Comparison of ENCODE assay signal across 12 mouse cellular contexts in genomic region chr6:113658226-113658625, GRCm38 (mm10). TPM values are rescaled to one million over a fixed set of nuclear protein-coding genes. Genes with fewer than 3 reads are reported as not detected.
DNase-seq lines count a peak whose midpoint lies in the region; ATAC-seq and TF ChIP-seq lines count a peak whose summit lies in the region.
"Had no signal": no experiment of that assay in that cellular context is flagged by ENCODE, and none has a peak within 500 bp of the region (broad histone marks: within the 10 kb centered on the region; RNA-seq: fewer than 3 reads in every experiment).

No protein-coding gene starts in this region.

- no peak for TF ChIP-seq EP300 in lung, postnatal 0 days (IDR thresholded peaks at IDR 0.05)

- peaks cover 4% of the 10 kb centered on the region for H3K4me1 ChIP-seq in lung, postnatal 0 days (ENCODE audit: insufficient read depth, low read depth, low read length)
- H3K4me1 ChIP-seq in stomach, embryonic 15.5 days, result peaks cover 9% of the 10 kb centered on the region; the same call in 1 of the 2 replicates
- no peaks in the 10 kb centered on the region for H3K4me1 ChIP-seq in cerebellum, adult 2 months (ENCODE audit: control insufficient read depth, insufficient read depth, low read length)
- H3K4me1 ChIP-seq: midbrain, embryonic 12.5 days had no signal

- TF ChIP-seq CTCF in gastrocnemius, adult 2 months (IDR thresholded peaks at IDR 0.05), result no peak
- TF ChIP-seq CTCF in lung, postnatal 0 days (IDR thresholded peaks at IDR 0.05), result no peak
- no peak for TF ChIP-seq CTCF in cerebellum, adult 2 months (IDR thresholded peaks at IDR 0.05; ENCODE audit: borderline replicate concordance, insufficient read depth, low read depth, low read length)

- H3K4me2 ChIP-seq in lung, postnatal 0 days (replicated peaks; ENCODE audit: low read depth, low read length), result no peak overlapping the region
- no peak overlapping the region for H3K4me2 ChIP-seq in stomach, embryonic 15.5 days
- H3K4me2 ChIP-seq: midbrain, embryonic 12.5 days had no signal

- no peaks in the 10 kb centered on the region for H3K27me3 ChIP-seq in lung, postnatal 0 days (replicated peaks; ENCODE audit: insufficient read depth, low read length)
- H3K27me3 ChIP-seq in stomach, embryonic 15.5 days (replicated peaks), result no peaks in the 10 kb centered on the region
- no peaks in the 10 kb centered on the region for H3K27me3 ChIP-seq in cerebellum, adult 2 months (ENCODE audit: control insufficient read depth, insufficient read depth, low read length)
- H3K27me3 ChIP-seq: midbrain, embryonic 12.5 days had no signal

- 0 out of 2 replicates have a peak, but pooled peaks have one; percentile 3 for ATAC-seq in lung, postnatal 0 days
- ATAC-seq in stomach, embryonic 15.5 days (ENCODE audit: insufficient read depth, low FRiP score, low read depth), result no peak
- ATAC-seq: CD4-positive, CD25-positive, alpha-beta regulatory T cell, adult 4 months had no signal

- H3K9ac ChIP-seq in lung, postnatal 0 days (replicated peaks; ENCODE audit: low read depth), result no peak overlapping the region
- H3K9ac ChIP-seq in stomach, embryonic 15.5 days, result no peak overlapping the region
- H3K9ac ChIP-seq: midbrain, embryonic 12.5 days had no signal

- no peaks in the 10 kb centered on the region for H3K36me3 ChIP-seq in lung, postnatal 0 days (ENCODE audit: insufficient read depth, low read length)
- H3K36me3 ChIP-seq in stomach, embryonic 15.5 days, result no peaks in the 10 kb centered on the region
- H3K36me3 ChIP-seq: midbrain, embryonic 12.5 days had no signal

- intact Hi-C loops in gastrocnemius, adult 2 months (cut with DNase I), result no loop called here

- no peak for TF ChIP-seq POLR2A in cerebellum, adult 2 months (IDR thresholded peaks at IDR 0.05; ENCODE audit: borderline replicate concordance, insufficient read depth, low read length)

- DNase-seq in gastrocnemius, adult 2 months, result peak; percentile 35
- no peak for DNase-seq in gastrocnemius, postnatal 10 days
- DNase-seq in lung, postnatal 0 days (ENCODE audit: low spot score), result no peak
- no peak for DNase-seq in lung, postnatal 36 days
- DNase-seq in heart, postnatal 4 days, result peak; percentile 47
- DNase-seq in cerebellum, adult 2 months, result no peak
- no peak for DNase-seq in embryo, embryonic 9.5 days (ENCODE audit: extremely low spot score)
- DNase-seq: cerebellum, postnatal 10 days had no signal

- WGBS in lung, postnatal 0 days, result 44% methylated on average over 3 of the region's 3 CpGs
- 60% methylated on average over 3 of the region's 3 CpGs for whole genome bisulfite sequencing in stomach, embryonic 15.5 days
- WGBS in cerebellum, adult 2 months, result 30% methylated on average over 3 of the region's 3 CpGs

- H3K27ac ChIP-seq in gastrocnemius, adult 2 months, result peak overlapping the region; percentile 70
- H3K27ac ChIP-seq in lung, postnatal 0 days (ENCODE audit: low read length), result 0 out of 2 replicates have a peak overlapping the region, but pooled peaks have one; percentile 26
- H3K27ac ChIP-seq in stomach, embryonic 15.5 days, result peak overlapping the region; percentile 35; the same call in 1 of the 2 replicates
- no peak overlapping the region for H3K27ac ChIP-seq in cerebellum, adult 2 months (ENCODE audit: insufficient read depth, low read length)
- H3K27ac ChIP-seq: midbrain, embryonic 12.5 days had no signal

- no peak overlapping the region for H3K4me3 ChIP-seq in gastrocnemius, adult 2 months
- H3K4me3 ChIP-seq in lung, postnatal 0 days (ENCODE audit: low read depth, low read length), result no peak overlapping the region
- no peak overlapping the region for H3K4me3 ChIP-seq in stomach, embryonic 15.5 days (replicated peaks)
- H3K4me3 ChIP-seq in cerebellum, adult 2 months (replicated peaks; ENCODE audit: insufficient read depth, low read depth, low read length), result no peak overlapping the region
- H3K4me3 ChIP-seq: midbrain, embryonic 12.5 days had no signal

- H3K9me3 ChIP-seq in lung, postnatal 0 days (ENCODE audit: low read length), result no peaks in the 10 kb centered on the region
- no peaks in the 10 kb centered on the region for H3K9me3 ChIP-seq in stomach, embryonic 15.5 days
- H3K9me3 ChIP-seq: midbrain, embryonic 12.5 days had no signal

RNA-seq across cellular contexts. Expression of gene Irak2, which starts 20.0 kb away (rescaled TPM):
- 1 to 10 TPM; 3.9 to 6.1 TPM for total RNA-seq in gastrocnemius, adult 2 months (2021)
- total RNA-seq in gastrocnemius, postnatal 10 days (2021), result 1 to 10 TPM; 6.3 to 7.2 TPM
- polyA plus RNA-seq in lung, postnatal 0 days (2015; fragmentation: Nextera tagmentation; extraction: Ambion mirVana), result 15.6 and 16.1 TPM in 2 replicates
- total RNA-seq in heart, postnatal 4 days (2021), result 10 to 100 TPM in 1 of 2 experiments, 1 to 10 TPM in 1; 8.9 to 11.1 TPM
- 8.0 and 10.0 TPM in 2 replicates for polyA plus RNA-seq in stomach, embryonic 15.5 days (2015; fragmentation: Nextera tagmentation; extraction: Ambion mirVana)
- polyA plus RNA-seq in cerebellum, adult 2 months (2012; rRNA removed), result 15.5 and 19.5 TPM in 2 replicates

RNA-seq across cellular contexts. Expression of gene Vhl, which starts 34.5 kb away (rescaled TPM):
- 1 to 10 TPM; 5.1 to 5.9 TPM for total RNA-seq in gastrocnemius, adult 2 months (2021)
- total RNA-seq in gastrocnemius, postnatal 10 days (2021), result 10 to 100 TPM; 10.1 to 13.4 TPM
- 28.2 and 30.6 TPM in 2 replicates for polyA plus RNA-seq in lung, postnatal 0 days (2015; fragmentation: Nextera tagmentation; extraction: Ambion mirVana)
- total RNA-seq in heart, postnatal 4 days (2021), result 10 to 100 TPM; 13.6 to 18.6 TPM
- polyA plus RNA-seq in stomach, embryonic 15.5 days (2015; fragmentation: Nextera tagmentation; extraction: Ambion mirVana), result 39.5 and 43.6 TPM in 2 replicates
- polyA plus RNA-seq in cerebellum, adult 2 months (2012; rRNA removed), result 43.9 and 50.1 TPM in 2 replicates

RNA-seq across cellular contexts. Expression of gene Tatdn2, which starts 38.6 kb away (rescaled TPM):
- 10 to 100 TPM; 36.4 to 41.1 TPM for total RNA-seq in gastrocnemius, adult 2 months (2021)
- 10 to 100 TPM; 36.1 to 37.8 TPM for total RNA-seq in gastrocnemius, postnatal 10 days (2021)
- 1.1 and 1.3 TPM in 2 replicates for polyA plus RNA-seq in lung, postnatal 0 days (2015; fragmentation: Nextera tagmentation; extraction: Ambion mirVana)
- 10 to 100 TPM; 76.2 to 80.7 TPM for total RNA-seq in heart, postnatal 4 days (2021)
- 0.81 and 0.99 TPM in 2 replicates for polyA plus RNA-seq in stomach, embryonic 15.5 days (2015; fragmentation: Nextera tagmentation; extraction: Ambion mirVana)
- 28.9 and 31.0 TPM in 2 replicates for polyA plus RNA-seq in cerebellum, adult 2 months (2012; rRNA removed)

RNA-seq across cellular contexts. Expression of gene Brk1, which starts 53.7 kb away (rescaled TPM):
- total RNA-seq in gastrocnemius, adult 2 months (2021), result 10 to 100 TPM; 37.3 to 46.0 TPM
- total RNA-seq in gastrocnemius, postnatal 10 days (2021), result 10 to 100 TPM; 64.2 to 66.3 TPM
- polyA plus RNA-seq in lung, postnatal 0 days (2015; fragmentation: Nextera tagmentation; extraction: Ambion mirVana), result 215 and 225 TPM in 2 replicates
- total RNA-seq in heart, postnatal 4 days (2021), result 100 to 1,000 TPM; 101 to 102 TPM
- polyA plus RNA-seq in stomach, embryonic 15.5 days (2015; fragmentation: Nextera tagmentation; extraction: Ambion mirVana), result 199 and 202 TPM in 2 replicates
- polyA plus RNA-seq in cerebellum, adult 2 months (2012; rRNA removed), result 224 and 238 TPM in 2 replicates

RNA-seq across cellular contexts. Expression of gene Fancd2os, which starts 57.7 kb away (rescaled TPM):
- total RNA-seq in gastrocnemius, adult 2 months (2021), result not detected
- total RNA-seq in gastrocnemius, postnatal 10 days (2021), result not detected
- polyA plus RNA-seq in lung, postnatal 0 days (2015; fragmentation: Nextera tagmentation; extraction: Ambion mirVana), result 0.18 TPM in 1 of 2 replicates, not detected in the other
- total RNA-seq in heart, postnatal 4 days (2021), result not detected
- polyA plus RNA-seq in stomach, embryonic 15.5 days (2015; fragmentation: Nextera tagmentation; extraction: Ambion mirVana), result 0.23 TPM in 1 of 2 replicates, not detected in the other
- not detected in 2 replicates for polyA plus RNA-seq in cerebellum, adult 2 months (2012; rRNA removed)
- polyA plus RNA-seq: CD4-positive, CD25-positive, alpha-beta regulatory T cell, adult 4 months; hindbrain, embryonic 11.5 days; midbrain, embryonic 12.5 days had no signal

Comparison
In these comparisons a context has a peak if more than half of its experiments do, and no peak if none do; other contexts are left out.
1. DNase-seq: peak in gastrocnemius, adult 2 months (single experiment) and heart, postnatal 4 days (single experiment); none in gastrocnemius, postnatal 10 days (single experiment), lung, postnatal 0 days (single experiment), lung, postnatal 36 days (single experiment), cerebellum, adult 2 months (0 of 2) and embryo, embryonic 9.5 days (single experiment).